Mouse (Mus musculus) adrenal gland, adult 8-10 months (tissue): Measurements from ENCODE around the gene Zfp511. TPM values are rescaled to one million over a fixed set of nuclear protein-coding genes. Genes with fewer than 3 reads are reported as not detected.
A peak's percentile ranks its signal among the peaks of the same experiment; 100 is the strongest.

Source experiments
- DNase-seq: peaks from one replicate; pipeline ENCODE4 v3.0.0; 2022
- total RNA-seq, 4 experiments: library from RNA; stranded (reverse); gene quantifications; 2 replicates each; pipeline ENCODE4 v1.2.4; 2022

Zfp511 gene
- total RNA-seq, 4 experiments from 2014 or later: 21.8 to 30.7 (median 26.7) TPM

GRCm38 (mm10) chr7:140048361-140049114 lies 12.3 kb downstream of the Zfp511 start, which contains the start of gene Msx3:
Gene Msx3 (minus strand): TSS chr7:140049089.
- no peak for DNase-seq

DNA sequence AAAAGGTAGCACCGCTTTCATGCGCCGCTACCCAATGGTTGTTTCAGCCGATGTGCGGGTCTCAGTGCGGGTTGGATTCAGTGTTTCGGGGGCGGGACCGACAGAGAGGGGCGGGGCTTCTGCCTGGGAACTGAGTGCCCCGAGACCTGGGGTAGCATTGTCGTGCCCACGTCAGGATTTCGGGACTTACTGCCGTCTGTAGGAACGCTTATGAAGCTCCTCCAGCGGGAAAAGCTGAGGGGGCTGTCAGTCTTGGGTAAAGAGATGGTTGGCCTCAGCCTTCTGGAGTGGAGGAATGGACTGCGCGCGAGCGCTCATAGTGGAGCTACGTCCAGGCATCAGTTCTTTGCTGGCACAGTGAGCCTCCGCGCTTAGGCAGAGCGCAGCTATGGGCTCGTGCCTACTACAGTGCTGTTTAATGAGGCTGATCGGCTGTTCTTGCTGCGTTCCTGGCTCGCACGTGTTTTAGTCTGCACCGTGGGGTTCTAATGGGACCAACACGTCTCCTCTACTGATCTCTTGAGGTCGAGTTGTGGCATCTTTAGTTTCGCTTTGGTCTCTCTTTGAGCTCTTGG lies 13.0 kb downstream of the Zfp511 start:
- DNase-seq: no peak

DNA sequence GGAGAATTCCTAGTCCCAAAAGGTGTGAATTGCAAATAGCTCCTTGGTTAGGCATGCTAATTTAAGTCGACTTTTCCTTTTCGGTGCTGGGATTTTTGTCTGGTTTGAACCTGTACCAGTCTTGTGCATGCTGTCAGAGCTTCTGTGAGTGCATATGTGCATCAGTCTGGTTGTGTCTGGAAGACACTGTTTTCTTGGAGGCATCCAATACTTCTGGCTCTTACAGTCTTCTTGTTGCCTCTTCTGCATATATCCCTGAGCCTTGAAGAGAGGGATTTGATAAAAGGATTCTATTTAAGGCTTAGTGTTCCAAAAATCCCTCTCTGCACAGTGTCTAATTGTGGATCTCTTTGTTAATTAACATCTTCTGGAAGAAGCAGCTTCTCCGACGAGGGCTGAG lies 17.9 kb downstream of the Zfp511 start:
- no peak for DNase-seq

DNA sequence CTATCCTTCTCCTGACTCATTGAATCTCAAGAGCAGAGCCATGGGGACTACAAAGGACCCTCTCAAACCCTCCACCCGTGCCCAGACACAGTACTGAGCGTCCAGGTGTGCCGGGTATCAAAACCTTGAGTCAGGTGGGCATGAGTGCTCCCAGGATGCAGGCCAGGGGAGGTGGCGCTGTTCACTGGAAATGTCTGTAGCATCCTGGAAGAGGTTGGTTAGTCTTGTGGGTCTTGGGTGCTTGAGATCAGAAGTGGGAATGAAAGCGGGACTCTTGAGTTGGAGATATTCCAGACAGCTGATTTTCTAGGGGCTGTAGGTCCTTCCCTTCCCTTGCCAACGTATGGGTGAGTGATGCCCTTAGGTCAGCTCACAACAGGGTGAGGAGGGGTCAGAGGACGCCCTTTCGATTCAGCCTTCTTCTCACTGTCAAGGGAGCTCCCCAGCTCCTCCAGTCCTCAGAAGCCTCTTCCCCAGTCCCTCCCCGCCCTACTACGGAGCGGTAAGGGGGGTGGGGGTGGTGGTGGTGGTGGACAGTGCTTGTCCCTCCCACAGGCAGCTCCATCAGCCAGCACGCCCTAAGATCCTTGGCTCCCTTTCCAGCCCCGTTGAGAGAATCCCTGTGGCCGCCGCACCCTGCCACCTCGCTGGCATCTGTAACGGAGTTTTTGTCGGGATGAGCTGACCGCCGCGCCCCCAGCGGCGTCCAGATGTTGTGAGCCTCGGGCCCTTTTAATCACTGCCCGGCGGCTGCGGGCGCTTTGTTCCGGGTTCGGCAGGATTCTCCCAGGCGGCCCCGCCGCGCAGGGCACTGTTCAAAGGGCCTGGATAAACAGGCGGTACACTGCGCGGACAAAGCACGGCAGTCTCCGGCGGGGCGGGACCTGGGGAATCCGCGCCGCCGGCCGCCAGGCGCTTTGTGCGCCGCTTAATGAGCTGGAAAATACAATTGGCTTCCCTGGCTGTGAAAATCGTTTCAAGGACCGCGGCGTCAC lies 21.5 kb downstream of the Zfp511 start:
- DNase-seq: no peak

- no peak for DNase-seq
Observed at GRCm38 (mm10) chr7:140058528-140058927, 22.3 kb downstream of the Zfp511 start.

GRCm38 (mm10) chr7:140059601-140060000 lies 23.4 kb downstream of the Zfp511 start:
- DNase-seq: no peak

GRCm38 (mm10) chr7:140060936-140061831 lies 25.0 kb downstream of the Zfp511 start:
- no peak for DNase-seq

DNA sequence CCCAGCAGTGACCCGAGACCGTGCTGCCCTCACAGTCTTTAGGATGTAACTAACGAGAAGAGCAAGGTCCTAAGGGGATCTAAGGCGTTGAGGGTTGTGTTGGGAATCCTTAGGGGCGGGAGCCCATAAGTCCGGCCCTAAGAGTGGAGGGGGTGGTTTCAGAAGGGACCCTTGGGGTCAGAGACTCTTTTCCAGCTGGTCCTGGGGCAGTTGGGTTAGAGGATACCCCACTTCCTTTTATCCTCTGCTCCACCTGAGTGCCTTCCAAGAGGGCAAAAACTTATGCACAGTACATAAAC lies 25.6 kb downstream of the Zfp511 start:
- no peak for DNase-seq

GRCm38 (mm10) chr7:140062307-140062706 lies 26.1 kb downstream of the Zfp511 start:
- DNase-seq: no peak

GRCm38 (mm10) chr7:140063092-140063491 lies 26.9 kb downstream of the Zfp511 start:
- peak; percentile 27 for DNase-seq

GRCm38 (mm10) chr7:140067397-140067796 lies 31.2 kb downstream of the Zfp511 start:
- no peak for DNase-seq

- no peak for DNase-seq
Observed at GRCm38 (mm10) chr7:140070042-140070711, 34.0 kb downstream of the Zfp511 start.

- no peak for DNase-seq
Observed at GRCm38 (mm10) chr7:140077698-140078097, 41.5 kb downstream of the Zfp511 start.

- peak; percentile 50 for DNase-seq
Observed at GRCm38 (mm10) chr7:140078711-140079110, 42.5 kb downstream of the Zfp511 start.

DNA sequence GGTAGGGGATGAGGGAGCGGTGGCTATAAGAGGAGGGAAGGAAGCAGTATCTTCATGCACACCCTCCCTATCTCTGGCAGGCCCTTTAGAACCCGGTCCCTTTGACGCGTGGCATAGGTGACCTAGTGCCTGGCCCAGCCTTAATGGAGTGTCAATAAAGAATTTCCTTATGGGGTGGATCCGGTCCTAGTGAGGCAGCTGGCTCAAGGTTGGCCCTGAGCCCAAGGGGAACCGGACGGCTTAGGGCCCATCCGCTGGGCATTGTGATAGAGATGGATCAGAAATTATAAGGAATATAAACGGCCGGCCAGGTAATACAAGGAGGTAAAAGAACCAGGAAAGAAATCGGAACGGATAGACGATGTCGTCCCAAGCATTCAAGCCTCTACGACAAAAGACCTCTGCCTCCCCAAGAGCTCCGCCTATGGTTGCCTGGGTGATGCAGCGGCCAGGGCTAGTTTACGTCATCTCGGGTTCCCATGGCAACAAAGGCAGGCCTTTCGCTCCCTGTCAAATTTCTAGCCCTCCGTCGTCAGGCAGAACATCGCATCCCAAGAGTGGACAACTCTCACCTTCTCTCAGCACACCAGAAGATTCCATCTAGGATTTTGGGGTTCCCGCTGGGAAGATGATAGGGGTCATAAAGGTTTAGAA lies 44.4 kb downstream of the Zfp511 start:
- peak; percentile 85 for DNase-seq

GRCm38 (mm10) chr7:140081408-140082241 lies 45.4 kb downstream of the Zfp511 start:
- no peak for DNase-seq

- DNase-seq: no peak
Observed at GRCm38 (mm10) chr7:140082242-140082678, 46.1 kb downstream of the Zfp511 start, which contains the start of gene Caly. Gene Caly (minus strand): TSS chr7:140082548.
